Mouse (Mus musculus) small intestine, adult 2 months (tissue): ENCODE measurements around the gene Myd88.

ENCODE experiments used
- CTCF ChIP-seq: fragments of 200-500 bp; IDR thresholded peaks from 2 replicates; pipeline ENCODE4 v1.5.1; 2012; ENCODE audit warnings: low read depth, mild to moderate bottlenecking, control low read depth, inconsistent platforms, low read length, moderate library complexity, mixed read lengths; ENCODE audit not compliant: insufficient replicate concordance, insufficient read length; ENCODE audit errors: extremely low read depth
- POLR2A ChIP-seq: fragments of 200-500 bp; IDR thresholded peaks from 2 replicates; pipeline ENCODE4 v1.6.1; 2012; ENCODE audit warnings: low read depth, mild to moderate bottlenecking, control low read depth, inconsistent platforms, low read length, moderate library complexity

GRCm38 (mm10) chr9:119378231-119378630, 37.0 kb upstream of the Myd88 start:
- TF ChIP-seq CTCF (no peak), POLR2A (no peak)
